Mouse (Mus musculus) liver, embryonic 16.5 days (tissue): ENCODE measurements around the gene Clrn3. TPM values are rescaled to one million over a fixed set of nuclear protein-coding genes. Genes with fewer than 3 reads are reported as not detected.

Source experiments
- ATAC-seq: fragments of 200-750 bp; cut with Nextera tagmentation; 2 replicates; pipeline ENCODE4 v1.8.0; 2017; ENCODE audit warnings: low read depth, mild to moderate bottlenecking, moderate number of reproducible peaks, moderate library complexity
- H3K27ac ChIP-seq: fragments of 300-500 bp; sonication (generic); 2 replicates; pipeline ENCODE4 v1.5.1; 2014; ENCODE audit warnings: mild to moderate bottlenecking, low read length
- H3K27me3 ChIP-seq: fragments of 300-500 bp; sonication (generic); 2 replicates; pipeline ENCODE4 v1.6.1; 2014; ENCODE audit warnings: low read depth, low read length, mixed read lengths; ENCODE audit not compliant: control insufficient read depth, insufficient read depth
- H3K36me3 ChIP-seq: fragments of 300-500 bp; sonication (generic); 2 replicates; pipeline ENCODE4 v1.6.1; 2014; ENCODE audit warnings: mild to moderate bottlenecking; ENCODE audit not compliant: control insufficient read depth, insufficient read depth
- H3K4me1 ChIP-seq: fragments of 300-500 bp; sonication (generic); 2 replicates; pipeline ENCODE4 v1.6.1; 2014; ENCODE audit warnings: low read depth, low read length, mixed read lengths; ENCODE audit not compliant: control insufficient read depth
- H3K4me2 ChIP-seq: fragments of 300-500 bp; sonication (generic); 2 replicates; pipeline ENCODE4 v1.6.1; 2014; ENCODE audit warnings: low read depth, low read length, mixed read lengths
- H3K4me3 ChIP-seq: fragments of 300-500 bp; sonication (generic); 2 replicates; pipeline ENCODE4 v1.5.1; 2014; ENCODE audit warnings: low read depth, mild to moderate bottlenecking, low read length
- H3K9ac ChIP-seq: fragments of 300-500 bp; sonication (generic); 2 replicates; pipeline ENCODE4 v1.6.1; 2014; ENCODE audit warnings: low read depth, low read length
- H3K9me3 ChIP-seq: fragments of 300-500 bp; sonication (generic); replicated peaks from 2 replicates; pipeline ENCODE4 v1.6.1; 2016; ENCODE audit warnings: low read length; ENCODE audit not compliant: control insufficient read depth
- WGBS: fragments of 180-500 bp; shearing (Covaris S2); extraction: QIAGEN DNeasy Blood & Tissue Kit; methylation state at CpG from one replicate; pipeline ENCODE4 v1.1.7; 2014; ENCODE audit not compliant: insufficient replicate concordance; 5-methylcytosine and 5-hydroxymethylcytosine counted together
- polyA plus RNA-seq: library from polyadenylated mRNA; unstranded; fragments of >200 nt; fragmentation: Nextera tagmentation; extraction: Ambion mirVana; gene quantifications from 2 replicates; pipeline ENCODE4 v1.2.1, GENCODE M21; 2015

Clrn3 gene
- polyA plus RNA-seq, 1 experiment from 2014 or later: 0.13 TPM

DNA sequence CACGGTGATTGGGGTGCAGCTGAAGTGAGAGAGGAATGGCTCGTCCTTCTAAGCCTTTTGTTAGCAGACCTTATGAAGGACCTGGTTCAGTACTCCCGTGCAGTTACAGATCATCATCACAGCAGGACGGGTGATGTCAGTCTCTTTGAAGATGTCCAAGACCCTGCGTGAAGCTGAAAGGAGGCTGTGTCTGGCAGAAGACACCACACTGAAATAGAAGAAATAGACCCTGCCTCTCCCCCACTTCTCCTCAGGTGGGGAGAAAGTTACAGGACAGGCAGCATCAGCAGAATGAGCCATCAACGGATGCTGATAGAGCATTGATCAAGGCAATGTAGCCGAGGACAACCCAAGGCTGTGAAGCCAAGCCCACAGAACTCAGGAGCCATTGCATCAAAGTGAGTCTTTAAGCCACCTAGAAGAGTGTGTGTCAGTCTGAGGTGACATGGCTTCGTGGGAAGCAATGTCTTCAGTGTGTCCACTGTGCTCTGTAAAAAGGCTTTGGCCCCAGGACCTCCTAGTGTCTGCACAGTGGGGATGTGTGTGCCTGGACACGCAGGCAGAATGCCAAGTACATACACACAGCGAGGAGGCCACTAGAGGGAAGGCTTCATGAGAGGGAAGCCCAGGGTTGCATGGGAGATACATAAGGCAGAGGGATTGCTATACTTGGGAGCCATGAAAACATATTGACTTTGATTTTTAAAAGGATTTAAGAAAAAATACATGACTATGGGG is 41.6 kb downstream of the Clrn3 start:
- no peak overlapping the region for H3K9ac ChIP-seq
- 44% methylated on average over 10 of the region's 10 CpGs for WGBS
- no peaks in the 10 kb centered on the region for H3K27me3 ChIP-seq

GRCm38 (mm10) chr7:135485796-135486410 is 42.6 kb downstream of the Clrn3 start:
- no peak overlapping the region for H3K4me3 ChIP-seq
- no peaks in the 10 kb centered on the region for H3K9me3 ChIP-seq
- ATAC-seq: no peak
- no peaks in the 10 kb centered on the region for H3K4me1 ChIP-seq
- H3K27ac ChIP-seq: no peak overlapping the region
- H3K27me3 ChIP-seq: 0 out of 2 replicates have a peak, but pooled peaks cover 2% of the 10 kb centered on the region
- H3K36me3 ChIP-seq: no peaks in the 10 kb centered on the region
- WGBS: 22% methylated on average over 12 of the region's 12 CpGs
- no peak overlapping the region for H3K4me2 ChIP-seq
- no peak overlapping the region for H3K9ac ChIP-seq

More for the DNA sequence above, 41.6 kb downstream of the Clrn3 start:
- Histone ChIP-seq H3K27ac (no peak overlapping the region), H3K4me1 (no peaks in the 10 kb centered on the region), H3K4me2 (no peak overlapping the region), H3K4me3 (no peak overlapping the region), H3K9me3 (no peaks in the 10 kb centered on the region), H3K36me3 (no peaks in the 10 kb centered on the region)
- no peak for ATAC-seq

DNA sequence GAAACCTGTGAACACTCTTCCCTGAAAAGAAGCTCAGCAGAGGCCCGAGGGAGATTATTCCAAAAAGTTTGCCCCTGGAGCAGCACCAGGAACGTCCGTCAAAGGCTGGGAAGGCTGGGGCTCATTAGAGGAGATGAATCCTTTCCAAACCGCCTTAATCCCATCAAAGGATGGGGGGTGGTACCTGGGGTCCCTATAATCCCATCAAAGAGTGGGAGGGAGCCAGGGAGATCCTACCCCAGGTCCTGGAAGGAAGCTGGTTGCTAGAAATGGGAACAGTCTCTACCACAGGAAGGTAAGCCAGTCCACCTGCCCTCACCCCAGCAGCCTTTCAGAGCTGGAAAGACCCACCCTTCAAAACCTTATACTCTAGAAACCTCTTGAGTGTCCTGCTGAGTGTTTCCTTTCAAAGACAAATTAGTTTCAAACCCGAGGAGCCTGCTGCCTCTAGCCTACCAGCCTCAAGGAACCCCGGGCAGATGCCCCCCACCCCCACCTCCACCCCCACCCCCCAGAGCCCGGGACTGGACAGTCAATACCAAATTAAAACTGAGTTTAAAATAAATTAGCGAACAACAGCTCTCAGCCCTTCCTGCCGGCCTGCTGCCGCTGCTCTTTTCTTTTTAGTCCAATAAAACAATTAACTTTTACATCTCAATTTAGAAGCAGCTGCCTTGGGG is 43.2 kb downstream of the Clrn3 start:
- no peak overlapping the region for H3K4me2 ChIP-seq
- H3K27me3 ChIP-seq: 0 out of 2 replicates have a peak, but pooled peaks cover 2% of the 10 kb centered on the region
- H3K36me3 ChIP-seq: no peaks in the 10 kb centered on the region
- no peaks in the 10 kb centered on the region for H3K9me3 ChIP-seq
- 20% methylated on average over 10 of the region's 10 CpGs for WGBS
- no peak overlapping the region for H3K9ac ChIP-seq
- no peak overlapping the region for H3K4me3 ChIP-seq
- no peak for ATAC-seq
- no peaks in the 10 kb centered on the region for H3K4me1 ChIP-seq
- no peak overlapping the region for H3K27ac ChIP-seq

DNA sequence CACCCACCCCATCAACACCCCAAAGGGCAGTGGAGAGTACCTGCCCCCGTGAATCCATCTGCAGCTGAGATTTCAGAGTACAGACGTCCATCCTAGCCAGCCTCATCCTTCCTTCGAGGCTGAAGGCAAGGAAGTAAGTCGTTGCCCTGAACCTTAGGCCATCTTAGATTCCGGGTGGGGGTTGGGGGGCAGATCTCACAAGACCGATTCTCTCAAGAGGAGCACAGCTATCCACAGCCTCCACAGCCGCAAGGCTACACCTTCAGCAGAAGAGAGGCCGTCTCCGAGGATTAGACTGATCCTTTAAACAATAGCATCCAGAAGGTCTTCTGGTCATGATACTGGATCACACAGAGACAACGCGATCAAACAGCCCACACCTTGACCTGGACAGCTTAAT is 44.1 kb downstream of the Clrn3 start:
- Histone ChIP-seq H3K27ac (no peak overlapping the region), H3K27me3 (0 out of 2 replicates have a peak, but pooled peaks cover 2% of the 10 kb centered on the region), H3K4me1 (no peaks in the 10 kb centered on the region), H3K9ac (no peak overlapping the region), H3K9me3 (no peaks in the 10 kb centered on the region), H3K36me3 (no peaks in the 10 kb centered on the region), H3K4me2 (no peak overlapping the region), H3K4me3 (no peak overlapping the region)
- WGBS: 41% methylated on average over 11 of the region's 11 CpGs
- no peak for ATAC-seq

GRCm38 (mm10) chr7:135483751-135484150 is 44.7 kb downstream of the Clrn3 start:
- Histone ChIP-seq H3K27ac (no peak overlapping the region), H3K36me3 (no peaks in the 10 kb centered on the region), H3K4me2 (no peak overlapping the region), H3K9ac (no peak overlapping the region), H3K27me3 (0 out of 2 replicates have a peak, but pooled peaks cover 2% of the 10 kb centered on the region), H3K4me3 (no peak overlapping the region), H3K9me3 (no peaks in the 10 kb centered on the region), H3K4me1 (no peaks in the 10 kb centered on the region)
- ATAC-seq: no peak
- 45% methylated on average over 6 of the region's 6 CpGs for WGBS

- H3K9ac ChIP-seq: no peak overlapping the region
- ATAC-seq: no peak
- H3K4me1 ChIP-seq: no peaks in the 10 kb centered on the region
- H3K9me3 ChIP-seq: no peaks in the 10 kb centered on the region
- no peak overlapping the region for H3K4me2 ChIP-seq
- 42% methylated on average over 7 of the region's 7 CpGs for WGBS
- H3K4me3 ChIP-seq: no peak overlapping the region
- 0 out of 2 replicates have a peak, but pooled peaks cover 2% of the 10 kb centered on the region for H3K27me3 ChIP-seq
- H3K36me3 ChIP-seq: no peaks in the 10 kb centered on the region
- H3K27ac ChIP-seq: no peak overlapping the region
Measured at GRCm38 (mm10) chr7:135481150-135481549, 47.3 kb downstream of the Clrn3 start.

- H3K9ac ChIP-seq: no peak overlapping the region
- no peak overlapping the region for H3K4me3 ChIP-seq
- no peaks in the 10 kb centered on the region for H3K36me3 ChIP-seq
- WGBS: 59% methylated on average over 6 of the region's 6 CpGs
- 0 out of 2 replicates have a peak, but pooled peaks cover 2% of the 10 kb centered on the region for H3K27me3 ChIP-seq
- no peak for ATAC-seq
- H3K27ac ChIP-seq: no peak overlapping the region
- no peak overlapping the region for H3K4me2 ChIP-seq
- no peaks in the 10 kb centered on the region for H3K4me1 ChIP-seq
- H3K9me3 ChIP-seq: no peaks in the 10 kb centered on the region
Measured at GRCm38 (mm10) chr7:135479912-135480311, 48.5 kb downstream of the Clrn3 start.

GRCm38 (mm10) chr7:135479322-135479880 is 49.1 kb downstream of the Clrn3 start:
- no peaks in the 10 kb centered on the region for H3K4me1 ChIP-seq
- no peak for ATAC-seq
- no peak overlapping the region for H3K27ac ChIP-seq
- no peak overlapping the region for H3K4me3 ChIP-seq
- WGBS: 55% methylated on average over 10 of the region's 10 CpGs
- H3K9me3 ChIP-seq: no peaks in the 10 kb centered on the region
- H3K27me3 ChIP-seq: 0 out of 2 replicates have a peak, but pooled peaks cover 2% of the 10 kb centered on the region
- H3K9ac ChIP-seq: no peak overlapping the region
- H3K4me2 ChIP-seq: no peak overlapping the region
- no peaks in the 10 kb centered on the region for H3K36me3 ChIP-seq
